Mouse (Mus musculus) limb, embryonic 12.5 days (tissue): Measurements from ENCODE around the gene Gm10184. TPM values are rescaled to one million over a fixed set of nuclear protein-coding genes. Genes with fewer than 3 reads are reported as not detected.
"Not testable (repeated sequence)": the region's sequence is repeated elsewhere in the genome, so short reads cannot be mapped to it uniquely, and the experiment has no call there.

ENCODE experiments used
- ATAC-seq: fragments of 200-750 bp; cut with Nextera tagmentation; 2 replicates; pipeline ENCODE4 v1.8.0; 2017; ENCODE audit warnings: low read depth, moderate TSS enrichment; ENCODE audit not compliant: insufficient number of reproducible peaks, insufficient read depth, low FRiP score, low TSS enrichment
- H3K27ac ChIP-seq: fragments of 300-500 bp; sonication (generic); 2 replicates; pipeline ENCODE4 v1.5.1; 2016; ENCODE audit warnings: mild to moderate bottlenecking, moderate library complexity
- H3K27me3 ChIP-seq: fragments of 300-500 bp; sonication (generic); 2 replicates; pipeline ENCODE4 v1.6.1; 2016; ENCODE audit warnings: mild to moderate bottlenecking, moderate library complexity
- H3K36me3 ChIP-seq: fragments of 300-500 bp; sonication (generic); 2 replicates; pipeline ENCODE4 v1.6.1; 2016; ENCODE audit warnings: mild to moderate bottlenecking, moderate library complexity
- H3K4me1 ChIP-seq: fragments of 300-500 bp; sonication (generic); replicated peaks from 2 replicates; pipeline ENCODE4 v1.6.1; 2016
- H3K4me2 ChIP-seq: fragments of 300-500 bp; sonication (generic); 2 replicates; pipeline ENCODE4 v1.6.1; 2016; ENCODE audit warnings: mild to moderate bottlenecking, moderate library complexity
- H3K4me3 ChIP-seq: fragments of 300-500 bp; sonication (generic); replicated peaks from 2 replicates; pipeline ENCODE4 v1.5.1; 2016; ENCODE audit warnings: mild to moderate bottlenecking
- H3K9ac ChIP-seq: fragments of 300-500 bp; sonication (generic); replicated peaks from 2 replicates; pipeline ENCODE4 v1.6.1; 2016; ENCODE audit warnings: mild to moderate bottlenecking, moderate library complexity
- H3K9me3 ChIP-seq: fragments of 300-500 bp; sonication (generic); 2 replicates; pipeline ENCODE4 v1.6.1; 2016; ENCODE audit warnings: mild to moderate bottlenecking, moderate library complexity
- WGBS: fragments of 180-500 bp; shearing (Covaris S2); methylation state at CpG from one replicate; pipeline ENCODE4 v1.1.7; 2016; 5-methylcytosine and 5-hydroxymethylcytosine counted together
- polyA plus RNA-seq: library from polyadenylated mRNA; unstranded; fragments of >200 nt; fragmentation: Nextera tagmentation; extraction: Ambion mirVana; gene quantifications from 2 replicates; pipeline ENCODE4 v1.2.1, GENCODE M21; 2016

Gm10184 gene
- polyA plus RNA-seq, result 61.6 and 85.6 TPM in 2 replicates

DNA sequence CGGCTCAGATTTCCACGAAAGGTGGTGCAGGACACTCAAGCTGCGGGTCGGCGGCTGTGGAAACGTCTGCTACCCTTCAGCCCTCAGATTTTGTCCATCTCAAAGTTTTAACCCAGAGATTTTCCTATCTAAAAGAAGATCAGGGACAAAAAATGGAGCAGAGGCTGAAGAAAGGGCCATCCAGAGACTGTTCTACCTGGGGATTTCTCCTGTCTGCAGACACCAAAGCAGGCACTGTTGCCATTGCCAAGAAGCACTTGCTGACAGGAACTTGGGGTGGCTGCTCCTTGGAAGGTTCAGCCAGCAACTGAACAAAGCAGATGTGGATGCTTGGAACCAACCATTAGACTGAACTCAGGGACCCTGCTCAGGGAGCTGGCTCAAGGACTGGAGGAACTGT lies at the start of gene Gm10184:
Gene Gm10184, minus strand, starts transcription at position 101 of the 400 bp plus-strand sequence.
- no peaks in the 10 kb centered on the region for H3K36me3 ChIP-seq
- no peaks in the 10 kb centered on the region for H3K4me1 ChIP-seq
- no peak within 1 kb of the TSS for H3K4me3 ChIP-seq
- H3K9me3 ChIP-seq, result no peaks in the 10 kb centered on the region
- H3K27ac ChIP-seq, result no peak within 1 kb of the TSS
- H3K9ac ChIP-seq, result no peak within 1 kb of the TSS
- H3K4me2 ChIP-seq, result no peak within 1 kb of the TSS
- 90% methylated on average over 6 of the region's 6 CpGs for WGBS
- no peaks in the 10 kb centered on the region for H3K27me3 ChIP-seq
- ATAC-seq, result no peak

DNA sequence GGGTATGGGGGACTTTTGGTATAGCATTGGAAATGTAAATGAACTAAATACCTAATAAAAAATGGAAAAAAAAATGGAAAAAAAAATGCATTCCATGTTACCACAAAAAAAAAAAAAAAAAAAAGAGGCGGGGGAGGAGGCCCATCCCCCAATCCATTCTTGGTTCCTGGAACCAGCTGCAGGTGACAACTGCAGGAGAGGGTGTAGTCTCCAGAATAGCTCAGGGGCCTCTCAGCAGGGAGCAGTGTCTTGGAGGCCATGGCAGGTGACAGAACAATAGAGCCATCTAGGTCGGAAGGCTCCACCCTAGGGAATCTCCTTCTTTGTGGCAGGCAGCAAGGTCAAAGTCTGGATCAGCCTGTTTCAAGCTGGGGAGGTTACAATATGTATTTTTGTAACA lies 23.7 kb upstream of the Gm10184 start:
- H3K27me3 ChIP-seq, result no peaks in the 10 kb centered on the region
- 46% methylated on average over 1 of the region's 2 CpGs for WGBS

DNA sequence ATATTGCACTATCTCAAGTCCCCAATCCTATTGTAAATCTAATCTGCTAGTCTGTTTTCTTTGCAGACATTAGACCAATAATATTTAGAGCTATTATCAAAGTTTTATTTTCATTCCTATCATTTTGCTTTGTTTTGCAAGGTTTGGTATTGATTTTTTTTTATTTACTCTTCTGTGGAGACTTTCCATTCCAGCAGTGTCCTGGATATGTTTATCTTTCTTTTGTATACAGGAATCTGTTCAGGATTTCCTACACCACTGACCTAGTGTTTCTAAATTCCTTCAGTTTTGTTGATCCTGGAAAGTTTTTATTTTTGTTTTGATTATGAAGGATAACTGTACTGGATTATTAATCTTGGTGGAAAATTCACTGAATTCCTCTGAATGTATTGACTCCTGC lies 2.6 kb downstream of the Gm10184 start:
- Histone ChIP-seq H3K9me3 (no peaks in the 10 kb centered on the region), H3K4me1 (no peaks in the 10 kb centered on the region), H3K4me2 (no peak overlapping the region), H3K27me3 (no peaks in the 10 kb centered on the region), H3K9ac (no peak overlapping the region), H3K36me3 (no peaks in the 10 kb centered on the region), H3K27ac (no peak overlapping the region), H3K4me3 (no peak overlapping the region)
- ATAC-seq, result no peak

More for the DNA sequence above, 23.7 kb upstream of the Gm10184 start:
- H3K27ac ChIP-seq, result no peak overlapping the region
- no peak overlapping the region for H3K4me2 ChIP-seq
- no peaks in the 10 kb centered on the region for H3K9me3 ChIP-seq
- no peak for ATAC-seq
- H3K36me3 ChIP-seq, result no peaks in the 10 kb centered on the region
- no peaks in the 10 kb centered on the region for H3K4me1 ChIP-seq
- H3K9ac ChIP-seq, result no peak overlapping the region
- no peak overlapping the region for H3K4me3 ChIP-seq

DNA sequence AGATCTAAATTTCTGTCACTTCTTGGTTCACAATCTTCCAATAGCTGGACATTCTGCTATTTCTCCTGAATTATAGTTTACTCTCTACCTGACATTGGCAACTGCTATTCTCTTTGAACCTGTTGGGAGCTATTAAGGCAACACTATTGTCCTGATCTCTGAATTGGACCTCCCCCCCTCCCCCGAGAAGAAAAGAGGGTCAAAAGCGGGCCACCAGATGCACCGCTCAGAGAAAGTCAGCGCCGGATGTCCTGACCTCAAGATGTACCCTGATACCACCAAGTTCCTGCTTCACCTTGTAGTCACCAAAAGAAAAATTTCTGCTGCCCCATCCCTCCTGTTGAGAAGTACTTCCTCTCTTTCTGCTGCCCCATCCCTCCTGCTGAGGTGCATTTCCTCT lies 5.5 kb downstream of the Gm10184 start:
- not testable (repeated sequence) for H3K9me3 ChIP-seq, ATAC-seq, H3K27ac ChIP-seq, H3K27me3 ChIP-seq, H3K36me3 ChIP-seq, H3K4me3 ChIP-seq, H3K9ac ChIP-seq, H3K4me1 ChIP-seq, H3K4me2 ChIP-seq
- WGBS, result 90% methylated on average over 5 of the region's 5 CpGs

DNA sequence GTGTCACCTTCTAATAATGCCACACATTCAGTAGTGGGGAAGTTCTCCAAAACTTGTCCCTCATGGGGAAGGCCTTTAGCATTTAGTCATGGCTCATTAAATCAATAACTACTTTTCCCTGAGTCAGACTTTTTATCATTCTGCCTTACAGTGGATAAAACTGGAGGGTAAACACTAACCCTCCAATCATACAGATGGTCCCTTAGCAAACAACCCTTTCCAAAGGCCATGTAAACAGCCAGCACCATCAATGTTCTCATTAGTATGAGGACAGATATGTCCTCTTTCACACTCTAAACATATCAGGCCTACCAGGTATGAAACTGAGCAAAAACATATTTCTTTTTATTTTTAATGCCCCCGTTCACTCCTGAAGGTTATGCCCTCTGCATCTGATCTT lies 7.5 kb downstream of the Gm10184 start:
- H3K27ac ChIP-seq, result no peak overlapping the region
- no peak overlapping the region for H3K9ac ChIP-seq
- H3K4me3 ChIP-seq, result no peak overlapping the region
- no peaks in the 10 kb centered on the region for H3K36me3 ChIP-seq
- no peaks in the 10 kb centered on the region for H3K9me3 ChIP-seq
- no peak overlapping the region for H3K4me2 ChIP-seq
- H3K27me3 ChIP-seq, result no peaks in the 10 kb centered on the region
- ATAC-seq, result no peak
- WGBS, result 92% methylated on average over 1 of the region's 1 CpGs
- H3K4me1 ChIP-seq, result no peaks in the 10 kb centered on the region

DNA sequence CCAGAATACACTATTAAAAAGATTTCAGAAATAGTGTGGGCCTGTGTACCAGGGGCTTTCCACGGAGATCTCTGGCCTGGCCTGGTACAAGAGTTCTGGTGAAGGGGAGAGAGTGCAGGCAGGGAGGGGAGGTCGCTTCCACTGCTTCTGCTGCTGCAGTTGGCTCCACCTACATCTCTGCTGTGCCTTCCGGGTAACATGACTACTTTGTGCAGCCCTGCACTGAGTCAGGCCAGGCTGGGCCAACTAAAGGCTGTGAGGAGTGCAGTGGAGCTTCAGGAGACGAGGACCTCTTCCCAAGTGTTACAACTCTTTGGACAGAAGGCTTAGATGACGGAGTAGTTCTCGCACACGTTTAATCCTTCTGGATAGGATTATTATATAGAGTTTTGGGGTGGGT lies 9.6 kb downstream of the Gm10184 start:
- Histone ChIP-seq H3K4me1 (no peaks in the 10 kb centered on the region), H3K4me3 (no peak overlapping the region), H3K27ac (no peak overlapping the region), H3K9ac (no peak overlapping the region), H3K36me3 (no peaks in the 10 kb centered on the region), H3K9me3 (no peaks in the 10 kb centered on the region), H3K27me3 (no peaks in the 10 kb centered on the region), H3K4me2 (no peak overlapping the region)
- WGBS, result 54% methylated on average over 7 of the region's 7 CpGs
- ATAC-seq, result no peak

DNA sequence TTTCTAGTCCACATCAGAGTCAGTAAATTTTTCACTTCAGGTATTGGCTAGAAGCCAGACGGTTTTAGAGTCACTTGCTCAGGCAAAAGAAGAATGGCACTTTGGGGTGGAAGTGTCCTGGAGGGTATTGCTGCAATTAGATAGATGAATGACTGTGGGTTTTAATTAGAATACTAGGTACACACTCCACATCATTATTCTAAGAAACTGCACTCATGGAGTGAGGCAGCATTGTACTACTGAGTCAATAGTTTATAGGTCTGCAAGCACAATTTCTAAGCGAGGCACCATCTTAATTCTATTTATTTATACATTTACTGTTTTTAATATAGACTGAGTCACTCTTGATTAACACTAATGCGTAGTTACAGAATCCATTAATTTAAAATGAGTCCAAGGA lies 10.4 kb downstream of the Gm10184 start:
- Histone ChIP-seq H3K36me3 (no peaks in the 10 kb centered on the region), H3K4me1 (no peaks in the 10 kb centered on the region), H3K9ac (no peak overlapping the region), H3K27ac (no peak overlapping the region), H3K9me3 (no peaks in the 10 kb centered on the region), H3K4me2 (no peak overlapping the region), H3K4me3 (no peak overlapping the region), H3K27me3 (no peaks in the 10 kb centered on the region)
- 58% methylated on average over 3 of the region's 3 CpGs for WGBS
- ATAC-seq, result no peak

DNA sequence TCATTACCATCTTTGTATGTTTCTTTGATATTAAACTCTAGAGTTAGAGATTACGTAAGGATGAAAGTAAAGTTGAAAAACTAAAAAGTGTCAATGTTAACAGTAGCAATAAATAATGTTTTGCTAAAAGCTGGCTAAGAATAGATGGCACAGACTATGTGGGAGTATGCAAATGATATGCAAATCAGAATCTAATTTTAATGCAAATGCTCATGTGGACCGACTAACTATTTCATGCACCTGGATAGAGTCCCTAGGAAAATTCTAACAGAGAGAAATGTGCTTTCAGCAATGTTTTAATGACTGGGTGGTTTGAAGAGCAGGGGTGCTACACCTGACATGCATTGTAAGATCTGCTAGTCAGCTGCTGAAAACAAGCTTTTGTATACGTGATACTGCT lies 45.3 kb downstream of the Gm10184 start:
- Histone ChIP-seq H3K27me3 (no peaks in the 10 kb centered on the region), H3K4me3 (no peak overlapping the region), H3K9me3 (no peaks in the 10 kb centered on the region), H3K27ac (no peak overlapping the region), H3K4me1 (no peaks in the 10 kb centered on the region), H3K4me2 (no peak overlapping the region), H3K36me3 (no peaks in the 10 kb centered on the region), H3K9ac (no peak overlapping the region)
- WGBS, result 77% methylated on average over 3 of the region's 3 CpGs
- ATAC-seq, result no peak
